Mouse (Mus musculus) retina, embryonic 14.5 days (tissue): ENCODE data around the gene Ttc34.

ENCODE experiments used
- DNase-seq: peaks from one replicate; pipeline ENCODE4 v3.0.0-alpha.2; 2015; ENCODE audit warnings: low spot score

The Ttc34 gene

GRCm38 (mm10) chr4:154857366-154858240 is 20.3 kb downstream of the Ttc34 start:
- no peak for DNase-seq

- no peak for DNase-seq
Observed at GRCm38 (mm10) chr4:154858601-154859000, 21.3 kb downstream of the Ttc34 start.

GRCm38 (mm10) chr4:154861967-154862366 is 24.7 kb downstream of the Ttc34 start:
- no peak for DNase-seq

- no peak for DNase-seq
Observed at GRCm38 (mm10) chr4:154863436-154863935, 26.2 kb downstream of the Ttc34 start.

DNA sequence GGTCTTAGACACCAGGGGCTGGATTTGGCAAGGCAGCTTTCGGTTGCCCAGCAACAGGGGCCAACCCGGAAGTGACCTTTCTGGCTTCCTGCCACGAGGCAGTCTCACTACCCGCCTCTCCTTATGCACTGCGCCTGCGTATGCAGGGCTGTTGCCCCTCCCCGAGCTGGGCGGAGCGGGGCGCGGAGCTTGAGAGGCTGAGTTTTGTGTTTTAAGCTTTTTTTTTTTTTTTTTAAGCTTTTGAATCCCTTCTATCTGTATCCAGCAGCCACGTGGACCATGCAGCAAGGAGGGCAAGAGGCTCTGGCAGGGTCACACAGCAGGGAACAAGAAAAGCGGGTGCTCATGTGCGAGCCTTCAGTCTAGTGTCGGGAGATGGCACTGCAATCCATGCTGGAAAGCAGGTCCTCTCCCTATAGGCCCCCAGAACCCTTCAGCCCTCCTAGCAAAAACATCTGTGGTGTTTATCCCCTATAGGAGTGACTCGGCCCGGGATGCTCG is 27.1 kb downstream of the Ttc34 start:
- DNase-seq: peak; percentile 95

DNA sequence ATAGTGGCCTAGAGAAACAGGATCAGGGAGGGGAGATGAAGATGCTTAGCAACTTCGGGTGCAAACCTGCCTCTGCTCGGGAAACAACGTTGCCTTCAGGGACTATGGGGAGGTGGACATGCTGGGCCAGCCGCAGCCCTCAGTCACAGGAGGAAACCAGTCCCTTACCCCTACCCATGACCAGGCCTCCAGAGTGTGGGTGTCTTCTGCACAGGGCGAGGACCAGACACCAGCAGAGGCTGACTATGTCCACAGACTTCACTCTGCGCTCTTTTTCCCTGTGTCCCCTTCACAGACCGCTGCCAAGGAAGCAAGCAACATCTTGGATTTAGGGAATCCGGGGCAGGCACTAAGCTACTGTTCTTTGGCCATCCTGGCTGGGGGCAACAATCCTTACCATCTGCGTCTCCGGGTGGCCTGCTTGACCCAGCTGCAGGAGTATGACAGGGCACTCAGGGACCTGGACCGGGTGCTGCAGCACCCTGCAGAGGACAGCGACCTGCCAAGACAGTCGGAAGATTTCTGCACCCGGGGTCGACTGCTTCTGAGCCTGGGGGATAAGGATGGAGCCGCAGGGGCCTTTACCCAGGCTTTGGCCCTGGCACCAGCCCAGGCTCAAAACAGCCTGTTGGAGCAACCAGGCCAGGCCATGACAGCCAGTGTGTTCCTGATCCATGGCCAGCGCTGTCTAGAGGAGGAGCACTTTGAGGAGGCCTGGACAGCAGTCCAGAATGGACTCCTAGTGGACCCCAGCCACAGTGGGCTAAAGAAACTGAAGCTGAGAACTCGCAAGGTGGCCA is 27.9 kb downstream of the Ttc34 start:
- no peak for DNase-seq

DNA sequence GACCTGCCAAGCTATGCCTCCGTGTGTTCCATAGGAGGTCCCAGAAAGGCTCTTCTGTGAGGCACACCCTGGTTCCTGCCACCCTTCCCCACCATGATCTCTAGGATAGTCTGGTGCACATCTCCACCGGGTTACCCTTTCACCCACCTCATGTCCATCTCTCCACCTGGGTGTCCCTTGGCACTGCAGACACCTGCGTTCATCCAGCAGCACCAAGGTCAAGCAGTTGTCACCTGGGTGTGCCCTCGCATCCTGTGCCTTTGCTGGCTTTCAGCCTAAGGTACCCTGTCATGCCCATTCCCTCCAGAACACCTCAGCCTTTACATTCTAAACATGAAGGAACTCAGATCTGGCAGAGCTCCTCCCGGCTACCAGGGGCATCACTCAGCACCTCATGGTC is 29.1 kb downstream of the Ttc34 start:
- no peak for DNase-seq

DNA sequence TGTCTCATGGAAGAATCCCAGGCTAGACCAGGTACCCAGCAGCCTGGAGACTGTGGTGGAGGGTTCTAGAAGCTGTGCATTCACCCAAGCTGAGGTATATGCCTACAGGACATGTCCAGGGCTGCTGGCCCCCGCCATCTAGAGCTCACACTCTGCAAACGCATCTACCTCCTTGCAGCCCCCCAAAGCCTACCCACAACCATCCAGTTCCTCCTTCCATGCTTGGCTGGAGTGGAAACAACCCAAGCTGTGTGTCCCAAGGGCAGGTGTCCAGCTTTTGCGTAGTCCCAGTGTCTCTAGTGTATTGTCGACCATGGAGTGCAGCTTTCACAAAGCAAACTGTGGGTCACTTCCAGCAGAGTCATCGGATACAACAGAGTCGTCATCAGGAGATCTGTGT is 30.0 kb downstream of the Ttc34 start:
- DNase-seq: no peak

DNA sequence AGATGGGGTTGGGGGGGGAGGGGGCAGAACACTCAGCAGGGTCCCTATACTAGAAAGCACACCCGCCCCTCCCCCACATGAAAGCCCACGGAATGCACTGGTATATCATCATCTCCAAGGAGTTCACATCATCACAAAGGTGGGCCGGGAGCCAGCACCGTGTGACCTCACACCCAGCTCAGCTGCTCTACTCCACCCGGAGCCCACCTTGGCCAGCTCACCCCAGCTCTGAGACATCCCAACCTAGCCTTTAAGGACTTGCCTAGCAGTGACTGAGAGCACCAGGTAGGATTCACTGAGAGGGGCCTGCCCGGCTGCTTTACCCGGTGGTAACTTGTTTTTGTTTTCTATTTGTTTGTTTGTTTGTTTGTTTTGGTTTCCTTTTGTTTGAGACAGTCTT is 32.2 kb downstream of the Ttc34 start, which contains the start of gene Mmel1:
Gene Mmel1, plus strand, starts transcription at position 146 of the 400 bp plus-strand sequence.
- DNase-seq: no peak

DNA sequence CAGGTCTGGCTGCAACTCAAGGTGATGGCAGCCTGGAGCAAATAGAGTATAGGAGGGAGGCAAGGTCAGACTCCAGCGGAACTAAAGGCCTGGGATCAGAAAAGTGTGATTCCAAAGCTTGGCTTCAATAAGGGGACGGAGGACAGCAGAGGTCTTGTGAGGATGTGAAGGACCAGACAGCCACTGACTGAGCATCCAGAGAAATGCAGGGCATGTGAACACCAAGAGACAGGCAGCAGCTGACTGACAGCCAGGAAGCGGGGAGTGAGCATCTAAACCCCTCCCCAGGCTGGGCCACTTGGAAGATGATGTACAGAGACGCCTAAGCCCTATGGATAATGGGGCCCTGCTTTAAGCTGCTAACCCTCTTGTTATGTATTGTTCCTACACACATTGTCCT is 33.5 kb downstream of the Ttc34 start:
- DNase-seq: no peak

GRCm38 (mm10) chr4:154871757-154872251 is 34.5 kb downstream of the Ttc34 start:
- DNase-seq: peak; percentile 59

GRCm38 (mm10) chr4:154873186-154873585 is 35.9 kb downstream of the Ttc34 start:
- no peak for DNase-seq

- DNase-seq: peak; percentile 98
Observed at GRCm38 (mm10) chr4:154877864-154878548, 40.7 kb downstream of the Ttc34 start.

DNA sequence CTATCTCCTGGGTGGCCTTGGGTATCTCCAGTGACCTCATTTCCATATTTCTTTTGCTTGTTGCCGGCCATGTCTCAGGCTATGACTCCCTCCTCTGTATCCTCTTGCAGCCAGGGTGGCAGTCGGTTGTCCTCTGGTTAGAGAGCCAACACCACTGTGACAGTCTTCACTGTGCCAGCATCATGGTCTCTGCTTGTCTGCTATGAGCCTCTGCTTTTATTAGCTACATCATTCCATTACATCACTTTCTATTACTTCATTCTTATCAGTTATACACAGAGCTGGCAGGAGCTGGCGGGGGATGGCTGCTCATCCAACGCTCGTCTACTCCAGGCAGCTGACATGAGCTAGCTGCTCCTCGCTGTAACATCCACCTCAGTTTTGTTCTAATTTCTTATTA is 43.5 kb downstream of the Ttc34 start:
- DNase-seq: no peak

- DNase-seq: no peak
Observed at GRCm38 (mm10) chr4:154882014-154882659, 44.9 kb downstream of the Ttc34 start.

- no peak for DNase-seq
Observed at GRCm38 (mm10) chr4:154885416-154885815, 48.2 kb downstream of the Ttc34 start.

- peak; percentile 42 for DNase-seq
Observed at GRCm38 (mm10) chr4:154886876-154887592, 49.8 kb downstream of the Ttc34 start.

DNA sequence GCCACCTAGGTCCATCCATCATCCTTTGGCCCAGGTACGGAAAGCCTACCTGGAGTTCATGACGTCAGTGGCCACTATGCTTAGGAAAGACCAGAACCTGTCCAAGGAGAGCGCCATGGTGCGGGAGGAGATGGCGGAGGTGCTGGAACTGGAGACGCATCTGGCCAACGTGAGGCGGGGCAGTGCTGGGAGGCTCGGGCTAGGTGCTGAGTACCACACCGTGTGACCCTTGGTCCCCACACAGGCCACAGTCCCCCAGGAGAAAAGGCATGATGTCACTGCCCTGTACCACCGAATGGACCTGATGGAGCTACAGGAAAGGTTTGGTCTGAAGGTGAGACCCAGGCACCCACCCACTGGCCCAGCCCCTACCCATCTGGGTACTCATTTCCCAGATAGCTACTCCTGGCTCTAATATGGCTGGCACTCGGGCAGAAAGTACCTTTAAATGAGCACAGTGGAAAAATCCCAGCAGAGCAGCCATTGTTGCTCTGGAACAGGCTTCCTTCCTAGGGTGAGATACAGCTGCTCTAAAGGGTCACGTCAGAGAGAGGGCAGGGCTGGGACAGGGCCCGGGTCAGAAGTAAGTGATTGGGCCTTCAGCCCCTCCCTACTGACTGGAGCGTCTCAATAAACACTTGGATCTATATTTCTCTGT is 50.5 kb downstream of the Ttc34 start:
- no peak for DNase-seq

- no peak for DNase-seq
Observed at GRCm38 (mm10) chr4:154890887-154891286, 53.6 kb downstream of the Ttc34 start.

- no peak for DNase-seq
Observed at GRCm38 (mm10) chr4:154895549-154895948, 58.3 kb downstream of the Ttc34 start.
